Mouse (Mus musculus) thymus, adult 2 months (tissue): ENCODE results near the gene Ldlrad3.

ENCODE experiments used
- CTCF ChIP-seq: fragments of 200-500 bp; IDR thresholded peaks from 2 replicates; pipeline ENCODE4 v1.5.1; 2012; ENCODE audit warnings: mild to moderate bottlenecking, control low read depth, low read length, moderate library complexity, borderline replicate concordance; ENCODE audit not compliant: control insufficient read depth, poor library complexity, insufficient read depth; ENCODE audit errors: extremely low read depth
- POLR2A ChIP-seq: fragments of 200-500 bp; IDR thresholded peaks from 2 replicates; pipeline ENCODE4 v1.6.1; 2012; ENCODE audit warnings: mild to moderate bottlenecking, low read length, control low read depth, moderate library complexity; ENCODE audit not compliant: control insufficient read depth, poor library complexity, insufficient read depth; ENCODE audit errors: extremely low read depth

DNA sequence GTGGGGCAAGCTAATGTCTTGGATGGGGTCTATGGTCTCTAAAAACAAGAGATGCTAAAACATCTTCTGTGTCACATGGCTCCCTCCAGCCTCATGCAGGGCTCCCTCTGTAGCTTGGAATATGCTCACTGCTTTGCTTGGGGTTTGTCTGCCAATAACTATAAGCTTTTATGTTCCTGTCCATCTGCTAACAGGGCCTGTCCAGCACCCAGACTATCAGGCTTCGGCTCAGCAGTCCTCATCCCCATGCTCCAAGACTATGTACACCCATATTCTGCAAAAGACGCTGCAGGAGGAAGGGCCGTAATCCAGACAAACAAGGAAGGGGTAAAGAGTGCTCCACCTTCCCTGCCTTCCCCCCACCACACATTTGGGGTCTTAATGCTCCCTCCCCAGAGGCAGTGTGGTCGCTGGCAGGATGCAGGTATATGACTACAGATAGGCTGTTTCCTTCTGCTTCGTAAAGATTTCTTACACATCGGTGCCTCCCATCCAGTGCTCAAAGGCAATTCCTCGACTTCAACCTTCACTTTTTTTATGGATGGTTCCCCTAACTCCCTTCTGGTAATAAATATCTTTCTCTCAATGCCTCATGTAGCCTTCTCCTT, 123.2 kb downstream of the Ldlrad3 start:
- TF ChIP-seq CTCF (no peak), POLR2A (no peak)
